Mouse (Mus musculus) MEL (cell line): ENCODE measurements at regions not wholly inside any gene's neighbourhood (a gene's known extent, or its start where the extent isn't known, plus 50 kb on each side); places are given as distances from the start of the nearest gene placed in this dataset.

Source experiments
- DNase-seq: peaks from one replicate; pipeline ENCODE4 v3.0.0; 2011; ENCODE audit warnings: low read depth, low spot score
- H3K27ac ChIP-seq: 2 replicates; pipeline ENCODE4 v1.5.1; 2012; ENCODE audit warnings: low read depth, mild to moderate bottlenecking, control low read depth, low read length, moderate library complexity; ENCODE audit not compliant: control insufficient read depth
- H3K27me3 ChIP-seq, 2 experiments: fragments of 150-350 bp in 1 of 2; sonication (generic) in 1 of 2; 2 replicates each; pipeline ENCODE4 v1.6.1; 2012; ENCODE audit warnings: low read length in 2 of 2, mild to moderate bottlenecking in 2 of 2, improper control_type of control experiment in 1 of 2, moderate library complexity in 1 of 2; ENCODE audit not compliant: insufficient read depth in 2 of 2, control insufficient read depth in 1 of 2
- H3K36me3 ChIP-seq, 2 experiments: 2 replicates each; pipeline ENCODE4 v1.6.1; 2012 to 2014; ENCODE audit warnings: low read length in 2 of 2, improper control_type of control experiment in 1 of 2, inconsistent platforms in 1 of 2, mild to moderate bottlenecking in 1 of 2; ENCODE audit not compliant: insufficient read depth in 2 of 2, control insufficient read depth in 1 of 2
- H3K4me1 ChIP-seq, 2 experiments: fragments of 150-350 bp in 1 of 2; sonication (generic) in 1 of 2; 2 replicates each; pipeline ENCODE4 v1.6.1; 2012; ENCODE audit warnings: low read length in 2 of 2, improper control_type of control experiment in 1 of 2, mild to moderate bottlenecking in 1 of 2; ENCODE audit not compliant: insufficient read depth in 2 of 2, control insufficient read depth in 1 of 2
- H3K4me3 ChIP-seq, 2 experiments: fragments of 150-350 bp in 1 of 2; sonication (generic) in 1 of 2; 2 replicates each; pipeline ENCODE4 v1.5.1; 2012; ENCODE audit warnings: low read depth in 2 of 2, low read length in 2 of 2, mild to moderate bottlenecking in 2 of 2, moderate library complexity in 2 of 2, control low read depth in 1 of 2, improper control_type of control experiment in 1 of 2; ENCODE audit not compliant: control insufficient read depth in 1 of 2, insufficient read depth in 1 of 2
- H3K79me2 ChIP-seq: 2 replicates; pipeline ENCODE4 v1.6.1; 2012; ENCODE audit warnings: mild to moderate bottlenecking, low read length, moderate library complexity; ENCODE audit not compliant: control insufficient read depth, poor library complexity, insufficient read depth
- H3K9ac ChIP-seq: 2 replicates; pipeline ENCODE4 v1.6.1; 2012; ENCODE audit warnings: low read depth, mild to moderate bottlenecking, control low read depth, low read length, moderate library complexity; ENCODE audit not compliant: control insufficient read depth, poor library complexity, severe bottlenecking
- H3K9me3 ChIP-seq: fragments of 150-350 bp; sonication (generic); replicated peaks from 2 replicates; pipeline ENCODE4 v1.6.1; 2012; ENCODE audit warnings: mild to moderate bottlenecking, low read length, improper control_type of control experiment, moderate library complexity; ENCODE audit not compliant: insufficient read depth
- CHD1 ChIP-seq: IDR thresholded peaks from 2 replicates; pipeline ENCODE4 v1.6.1; 2012; ENCODE audit warnings: low read depth, mild to moderate bottlenecking, inconsistent platforms, low read length, improper control_type of control experiment
- CHD2 ChIP-seq: IDR thresholded peaks from 2 replicates; pipeline ENCODE4 v1.6.1; 2011; ENCODE audit warnings: low read length, improper control_type of control experiment
- CTCF ChIP-seq, 3 experiments: IDR thresholded peaks in 2 of 3; conservative IDR thresholded peaks in 1 of 3; 2 replicates each; pipeline ENCODE4 v1.5.1; 2011 to 2012; ENCODE audit warnings: low read length in 3 of 3, low read depth in 2 of 3, mild to moderate bottlenecking in 2 of 3, improper control_type of control experiment in 1 of 3, inconsistent platforms in 1 of 3, mixed read lengths in 1 of 3, moderate library complexity in 1 of 3; ENCODE audit not compliant: control insufficient read depth in 1 of 3, insufficient read depth in 1 of 3, poor library complexity in 1 of 3, severe bottlenecking in 1 of 3
- E2F4 ChIP-seq: IDR thresholded peaks from 2 replicates; pipeline ENCODE4 v1.6.1; 2011; ENCODE audit warnings: low read depth, low read length, improper control_type of control experiment, borderline replicate concordance
- EP300 ChIP-seq, 2 experiments: IDR thresholded peaks; 2 replicates each; pipeline ENCODE4 v1.6.1; 2011; ENCODE audit warnings: improper control_type of control experiment in 2 of 2, low read length in 2 of 2, low read depth in 1 of 2, mild to moderate bottlenecking in 1 of 2
- GATA1 ChIP-seq: IDR thresholded peaks from 2 replicates; pipeline ENCODE4 v1.6.1; 2011; ENCODE audit warnings: low read depth, low read length, improper control_type of control experiment
- MAX ChIP-seq: IDR thresholded peaks from 2 replicates; pipeline ENCODE4 v1.6.1; 2011; ENCODE audit warnings: low read length, improper control_type of control experiment
- MAZ ChIP-seq: IDR thresholded peaks from 2 replicates; pipeline ENCODE4 v1.6.1; 2012; ENCODE audit warnings: low read depth, mild to moderate bottlenecking, inconsistent platforms, low read length, improper control_type of control experiment
- MEF2A ChIP-seq: IDR thresholded peaks from 2 replicates; pipeline ENCODE4 v1.6.1; 2014; ENCODE audit warnings: low read depth, mild to moderate bottlenecking, inconsistent platforms, low read length, improper control_type of control experiment; ENCODE audit not compliant: poor library complexity, insufficient replicate concordance, severe bottlenecking; ENCODE audit errors: extremely low read depth
- POLR2A ChIP-seq, 2 experiments: IDR thresholded peaks; 2 replicates each; pipeline ENCODE4 v1.6.1; 2011 to 2012; ENCODE audit warnings: low read length in 2 of 2, mild to moderate bottlenecking in 2 of 2, control low read depth in 1 of 2, improper control_type of control experiment in 1 of 2, low read depth in 1 of 2, moderate library complexity in 1 of 2; ENCODE audit not compliant: control insufficient read depth in 1 of 2, insufficient read depth in 1 of 2, poor library complexity in 1 of 2
- POLR2AphosphoS2 ChIP-seq: IDR thresholded peaks from 2 replicates; pipeline ENCODE4 v1.6.1; 2011; ENCODE audit warnings: low read length, improper control_type of control experiment
- RCOR1 ChIP-seq: IDR thresholded peaks from 2 replicates; pipeline ENCODE4 v1.6.1; 2012; ENCODE audit warnings: low read depth, mild to moderate bottlenecking, inconsistent platforms, low read length, improper control_type of control experiment
- TAL1 ChIP-seq: IDR thresholded peaks from 2 replicates; pipeline ENCODE4 v1.6.1; 2012; ENCODE audit warnings: mild to moderate bottlenecking, inconsistent platforms, low read length, moderate library complexity, mixed read lengths
- UBTF ChIP-seq: IDR thresholded peaks from 2 replicates; pipeline ENCODE4 v1.6.1; 2012; ENCODE audit warnings: low read depth, mild to moderate bottlenecking, inconsistent platforms, low read length, improper control_type of control experiment, moderate library complexity, borderline replicate concordance; ENCODE audit not compliant: insufficient read depth
- USF2 ChIP-seq, 2 experiments: IDR thresholded peaks; 2 replicates each; pipeline ENCODE4 v1.6.1; 2011 to 2012; ENCODE audit warnings: improper control_type of control experiment in 2 of 2, low read length in 2 of 2, borderline replicate concordance in 1 of 2, inconsistent platforms in 1 of 2, low read depth in 1 of 2, mild to moderate bottlenecking in 1 of 2; ENCODE audit not compliant: insufficient read depth in 1 of 2
- ZC3H11A ChIP-seq: IDR thresholded peaks from 2 replicates; pipeline ENCODE4 v1.6.1; 2012; ENCODE audit warnings: low read depth, mild to moderate bottlenecking, inconsistent platforms, low read length, improper control_type of control experiment
- ZKSCAN1 ChIP-seq: IDR thresholded peaks from 2 replicates; pipeline ENCODE4 v1.6.1; 2012; ENCODE audit warnings: low read depth, mild to moderate bottlenecking, inconsistent platforms, low read length, improper control_type of control experiment, moderate library complexity
- ZNF384 ChIP-seq: IDR thresholded peaks from 2 replicates; pipeline ENCODE4 v1.6.1; 2012; ENCODE audit warnings: low read depth, mild to moderate bottlenecking, inconsistent platforms, low read length, improper control_type of control experiment

DNA sequence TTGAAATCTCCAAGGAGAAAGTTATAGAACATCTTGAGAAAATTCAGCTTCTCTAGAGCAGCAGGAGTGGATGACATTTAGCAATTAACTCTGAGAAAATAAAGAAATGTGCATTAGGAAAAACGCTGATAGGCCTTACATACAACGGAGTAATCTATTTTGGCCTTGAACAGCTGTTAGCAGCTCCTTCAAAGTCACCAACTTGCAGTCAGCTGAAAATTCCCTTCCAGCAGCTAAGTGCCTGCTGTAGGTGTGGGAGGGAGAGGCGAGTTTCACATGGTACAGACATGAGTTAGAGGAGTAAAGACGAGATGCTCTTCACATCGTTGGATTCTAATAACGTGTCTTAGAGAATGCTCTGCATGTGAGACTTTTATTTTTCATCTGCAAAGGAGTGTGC is 290.8 kb downstream of the Rpl36a-ps1 start:
- Histone ChIP-seq H3K9me3 (no peaks in the 10 kb centered on the region), H3K4me1 (no peaks in the 10 kb centered on the region), H3K9ac (no peak overlapping the region), H3K27ac (no peak overlapping the region), H3K36me3 (no peaks in the 10 kb centered on the region), H3K4me3 (no peak overlapping the region), H3K27me3 (no peaks in the 10 kb centered on the region), H3K79me2 (no peaks in the 10 kb centered on the region)
- DNase-seq: no peak
- TF ChIP-seq RCOR1 (no peak), EP300 (IDR thresholded peaks at IDR 0.05; ENCODE audit: low read depth in 1 of 2, low read length in 2 of 2) (no peak), USF2 (IDR thresholded peaks at IDR 0.05; ENCODE audit: borderline replicate concordance in 1 of 2, insufficient read depth in 1 of 2, low read depth in 1 of 2, low read length in 2 of 2) (no peak), MAZ (no peak), CTCF (IDR thresholded peaks at IDR 0.05 in 2 of 3, conservative IDR thresholded peaks at IDR 0.05 in 1 of 3; ENCODE audit: control insufficient read depth in 1 of 3, insufficient read depth in 1 of 3, low read depth in 2 of 3, low read length in 3 of 3, poor library complexity in 1 of 3, severe bottlenecking in 1 of 3) (no peak), MAX (no peak)

DNA sequence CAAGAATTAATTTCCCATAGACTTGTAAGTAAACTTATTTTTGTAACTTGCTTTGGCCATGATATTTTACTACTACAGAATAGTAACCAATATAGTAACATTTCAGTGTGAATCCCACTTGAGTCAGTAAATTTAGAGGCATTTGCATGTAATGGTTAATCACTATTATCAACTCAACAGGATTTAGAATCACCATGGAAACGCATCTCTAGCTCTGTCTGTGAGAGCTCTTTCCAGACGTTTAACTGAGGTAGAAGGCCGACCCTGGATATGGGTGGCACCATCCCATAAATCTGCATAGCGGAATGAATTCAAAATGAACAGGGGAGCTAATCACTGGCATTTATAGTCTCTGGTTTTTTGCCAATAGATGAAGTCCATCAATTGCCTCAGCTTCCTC is 337.6 kb downstream of the Rpl36a-ps1 start:
- TF ChIP-seq UBTF: no peak
- TF ChIP-seq E2F4: no peak
- no peak for TF ChIP-seq ZC3H11A
- TF ChIP-seq, all 39 proteins: peak for 0
- Histone ChIP-seq H3K9me3 (no peaks in the 10 kb centered on the region), H3K27ac (no peak overlapping the region), H3K4me1 (no peaks in the 10 kb centered on the region; a peak in 1 of 4 replicates), H3K27me3 (no peaks in the 10 kb centered on the region), H3K36me3 (no peaks in the 10 kb centered on the region), H3K79me2 (no peaks in the 10 kb centered on the region), H3K4me3 (no peak overlapping the region), H3K9ac (no peak overlapping the region)
- DNase-seq: no peak

DNA sequence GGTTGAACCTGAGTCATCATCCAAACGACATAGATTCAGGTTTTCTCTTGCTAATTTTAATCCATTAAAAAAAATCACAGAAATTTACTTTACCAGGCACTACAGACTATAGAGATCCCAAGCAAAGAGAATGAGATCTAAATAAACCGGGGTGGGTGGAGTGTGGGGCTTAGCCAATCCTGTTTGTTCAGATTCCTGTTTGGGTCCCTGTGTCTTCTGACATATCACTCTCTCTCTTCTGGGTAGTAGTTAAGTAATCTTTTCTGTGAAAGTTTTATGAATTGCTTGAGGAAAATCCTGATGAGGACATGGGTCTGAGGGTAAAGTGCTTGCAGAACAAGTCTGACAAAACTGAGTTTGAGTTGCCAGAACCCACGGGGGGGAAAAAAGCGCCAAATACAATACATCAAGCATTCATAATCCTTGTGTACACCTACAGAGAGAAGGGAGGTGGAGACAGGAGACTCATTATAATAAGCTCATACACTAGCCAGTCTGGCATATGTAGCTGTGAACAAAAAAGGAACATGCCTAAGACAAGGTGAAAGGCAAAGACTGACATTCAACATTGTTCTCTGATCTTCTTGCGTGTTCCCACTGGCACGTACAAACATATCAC is 339.8 kb downstream of the Rpl36a-ps1 start:
- TF ChIP-seq MEF2A (no peak), POLR2A (IDR thresholded peaks at IDR 0.05; ENCODE audit: control insufficient read depth in 1 of 2, insufficient read depth in 1 of 2, low read depth in 1 of 2, low read length in 2 of 2, poor library complexity in 1 of 2) (no peak), EP300 (IDR thresholded peaks at IDR 0.05; ENCODE audit: low read depth in 1 of 2, low read length in 2 of 2) (no peak), ZKSCAN1 (no peak), ZNF384 (no peak), CHD2 (no peak), POLR2AphosphoS2 (no peak), TAL1 (no peak), CHD1 (no peak), GATA1 (no peak)
- no peak for DNase-seq
- no peak overlapping the region for H3K4me3 ChIP-seq

More for the DNA sequence above, 339.8 kb downstream of the Rpl36a-ps1 start:
- Histone ChIP-seq H3K27ac (no peak overlapping the region), H3K36me3 (no peaks in the 10 kb centered on the region), H3K9me3 (no peaks in the 10 kb centered on the region), H3K79me2 (no peaks in the 10 kb centered on the region), H3K9ac (no peak overlapping the region), H3K27me3 (no peaks in the 10 kb centered on the region), H3K4me1 (no peaks in the 10 kb centered on the region; a peak in 1 of 4 replicates)
